Mouse (Mus musculus) heart, embryonic 12.5 days (tissue): ENCODE measurements around the gene Tor1b. TPM values are rescaled to one million over a fixed set of nuclear protein-coding genes. Genes with fewer than 3 reads are reported as not detected.

Experiments
- ATAC-seq: fragments of 200-750 bp; cut with Nextera tagmentation; 2 replicates; pipeline ENCODE4 v1.8.0; 2017; ENCODE audit warnings: moderate TSS enrichment, moderate library complexity; ENCODE audit not compliant: insufficient number of reproducible peaks, low FRiP score
- H3K27ac ChIP-seq: fragments of 300-500 bp; sonication (generic); 2 replicates; pipeline ENCODE4 v1.5.1; 2016; ENCODE audit warnings: mild to moderate bottlenecking, moderate library complexity; ENCODE audit not compliant: poor library complexity, severe bottlenecking
- H3K27me3 ChIP-seq: fragments of 300-500 bp; sonication (generic); replicated peaks from 2 replicates; pipeline ENCODE4 v1.6.1; 2016; ENCODE audit warnings: mild to moderate bottlenecking, moderate library complexity
- H3K36me3 ChIP-seq: fragments of 300-500 bp; sonication (generic); 2 replicates; pipeline ENCODE4 v1.6.1; 2016; ENCODE audit warnings: mild to moderate bottlenecking, moderate library complexity
- H3K4me1 ChIP-seq: fragments of 300-500 bp; sonication (generic); replicated peaks from 2 replicates; pipeline ENCODE4 v1.6.1; 2016; ENCODE audit warnings: mild to moderate bottlenecking
- H3K4me2 ChIP-seq: fragments of 300-500 bp; sonication (generic); 2 replicates; pipeline ENCODE4 v1.6.1; 2016; ENCODE audit warnings: mild to moderate bottlenecking, moderate library complexity
- H3K4me3 ChIP-seq: fragments of 300-500 bp; sonication (generic); 2 replicates; pipeline ENCODE4 v1.5.1; 2016; ENCODE audit warnings: mild to moderate bottlenecking
- H3K9ac ChIP-seq: fragments of 300-500 bp; sonication (generic); 2 replicates; pipeline ENCODE4 v1.6.1; 2016; ENCODE audit warnings: mild to moderate bottlenecking, moderate library complexity
- H3K9me3 ChIP-seq: fragments of 300-500 bp; sonication (generic); replicated peaks from 2 replicates; pipeline ENCODE4 v1.6.1; 2016; ENCODE audit warnings: mild to moderate bottlenecking, moderate library complexity
- WGBS: fragments of 180-500 bp; shearing (Covaris S2); methylation state at CpG from one replicate; pipeline ENCODE4 v1.1.7; 2016; 5-methylcytosine and 5-hydroxymethylcytosine counted together
- polyA plus RNA-seq: library from polyadenylated mRNA; unstranded; fragments of >200 nt; fragmentation: Nextera tagmentation; extraction: Ambion mirVana; gene quantifications from 2 replicates; pipeline ENCODE4 v1.2.1, GENCODE M21; 2016

Gene Tor1b
- polyA plus RNA-seq, 1 experiment from 2014 or later = 25.8 TPM

GRCm38 (mm10) chr2:30995432-30995996 is 42.8 kb downstream of the Tor1b start:
- Histone ChIP-seq H3K27me3 (no peaks in the 10 kb centered on the region), H3K9ac (peak overlapping the region; percentile 59; the same call in 1 of the 2 replicates), H3K4me1 (peaks cover 25% of the 10 kb centered on the region), H3K27ac (peak overlapping the region; percentile 76), H3K4me2 (peak overlapping the region; percentile 58), H3K9me3 (no peaks in the 10 kb centered on the region), H3K36me3 (peaks cover 16% of the 10 kb centered on the region), H3K4me3 (peak overlapping the region; percentile 24)
- ATAC-seq = 0 out of 2 replicates have a peak, but pooled peaks have one; percentile 40
- WGBS = 60% methylated on average over 11 of the region's 11 CpGs

- peaks cover 35% of the 10 kb centered on the region for H3K36me3 ChIP-seq
- 66% methylated on average over 8 of the region's 8 CpGs for WGBS
- no peak overlapping the region for H3K9ac ChIP-seq
- H3K27ac ChIP-seq = no peak overlapping the region
- peaks cover 25% of the 10 kb centered on the region for H3K4me1 ChIP-seq
- no peak for ATAC-seq
- H3K9me3 ChIP-seq = no peaks in the 10 kb centered on the region
- H3K4me3 ChIP-seq = no peak overlapping the region
- H3K27me3 ChIP-seq = no peaks in the 10 kb centered on the region
- no peak overlapping the region for H3K4me2 ChIP-seq
Observed at GRCm38 (mm10) chr2:30998443-30999260, 45.9 kb downstream of the Tor1b start.

GRCm38 (mm10) chr2:31002857-31003256 is 50.1 kb downstream of the Tor1b start:
- peaks cover 54% of the 10 kb centered on the region for H3K36me3 ChIP-seq
- no peaks in the 10 kb centered on the region for H3K9me3 ChIP-seq
- no peak for ATAC-seq

GRCm38 (mm10) chr2:31005453-31005852 is 52.7 kb downstream of the Tor1b start:
- H3K27me3 ChIP-seq = no peaks in the 10 kb centered on the region
- H3K27ac ChIP-seq = peak overlapping the region; percentile 95
- H3K9me3 ChIP-seq = no peaks in the 10 kb centered on the region
- peak overlapping the region; percentile 48; the same call in 1 of the 2 replicates for H3K4me2 ChIP-seq
- ATAC-seq = no peak
- H3K4me1 ChIP-seq = peaks cover 32% of the 10 kb centered on the region
- H3K9ac ChIP-seq = 0 out of 2 replicates have a peak overlapping the region, but pooled peaks have one; percentile 56
- WGBS = 58% methylated on average over 2 of the region's 2 CpGs
- no peak overlapping the region for H3K4me3 ChIP-seq
- peaks cover 56% of the 10 kb centered on the region for H3K36me3 ChIP-seq

More at GRCm38 (mm10) chr2:31002857-31003256, 50.1 kb downstream of the Tor1b start:
- no peaks in the 10 kb centered on the region for H3K27me3 ChIP-seq
- H3K4me1 ChIP-seq = peaks cover 32% of the 10 kb centered on the region
- H3K27ac ChIP-seq = no peak overlapping the region
- 86% methylated on average over 10 of the region's 10 CpGs for WGBS
- H3K9ac ChIP-seq = no peak overlapping the region
- H3K4me2 ChIP-seq = no peak overlapping the region
- H3K4me3 ChIP-seq = no peak overlapping the region

- Histone ChIP-seq H3K27me3 (no peaks in the 10 kb centered on the region), H3K4me3 (no peak overlapping the region), H3K9ac (peak overlapping the region; percentile 56), H3K9me3 (no peaks in the 10 kb centered on the region), H3K4me1 (peaks cover 32% of the 10 kb centered on the region), H3K27ac (peak overlapping the region; percentile 95), H3K36me3 (peaks cover 64% of the 10 kb centered on the region), H3K4me2 (peak overlapping the region; percentile 48)
- 14% methylated on average over 5 of the region's 5 CpGs for WGBS
- peak; percentile 72 for ATAC-seq
Observed at GRCm38 (mm10) chr2:31006434-31006833, 53.7 kb downstream of the Tor1b start.

- H3K9me3 ChIP-seq = no peaks in the 10 kb centered on the region
- peak overlapping the region; percentile 95 for H3K27ac ChIP-seq
- no peak for ATAC-seq
- H3K9ac ChIP-seq = no peak overlapping the region
- WGBS = 82% methylated on average over 5 of the region's 5 CpGs
- no peak overlapping the region for H3K4me3 ChIP-seq
- peaks cover 63% of the 10 kb centered on the region for H3K36me3 ChIP-seq
- H3K4me2 ChIP-seq = no peak overlapping the region
- H3K4me1 ChIP-seq = peaks cover 32% of the 10 kb centered on the region
- no peaks in the 10 kb centered on the region for H3K27me3 ChIP-seq
Observed at GRCm38 (mm10) chr2:31007208-31007607, 54.4 kb downstream of the Tor1b start.

Other genes starting within 250 kb of the Tor1b start
- gene 1700001O22Rik, start 149.3 kb upstream of the Tor1b start, polyA plus RNA-seq = 1.0 and 2.2 TPM in 2 replicates
- 77.2 and 78.8 TPM in 2 replicates for gene Ntmt1, start 145.1 kb upstream of the Tor1b start, polyA plus RNA-seq
- gene Asb6, start 122.6 kb upstream of the Tor1b start, polyA plus RNA-seq = 24.2 and 25.5 TPM in 2 replicates
- gene Prrx2, start 118.0 kb upstream of the Tor1b start, polyA plus RNA-seq = 58.8 and 63.9 TPM in 2 replicates
- gene Ptges, start 23.1 kb upstream of the Tor1b start, polyA plus RNA-seq = 2.3 and 4.3 TPM in 2 replicates
- gene Tor1a, start 15.0 kb downstream of the Tor1b start, polyA plus RNA-seq = 56.4 TPM in 2 replicates
- gene BC005624, start 29.2 kb downstream of the Tor1b start, polyA plus RNA-seq = 33.8 and 35.5 TPM in 2 replicates
- 27.4 and 27.9 TPM in 2 replicates for gene Usp20, start 29.3 kb downstream of the Tor1b start, polyA plus RNA-seq
- gene Fnbp1, start 189.0 kb downstream of the Tor1b start, polyA plus RNA-seq = 21.4 and 23.8 TPM in 2 replicates
- gene Gpr107, start 199.4 kb downstream of the Tor1b start, polyA plus RNA-seq = 37.4 and 40.4 TPM in 2 replicates